Mouse (Mus musculus) heart, embryonic 12.5 days (tissue): ENCODE data around the gene Ltbp1. TPM values are rescaled to one million over a fixed set of nuclear protein-coding genes. Genes with fewer than 3 reads are reported as not detected.
"Not testable (repeated sequence)": the region's sequence is repeated elsewhere in the genome, so short reads cannot be mapped to it uniquely, and the experiment has no call there.

Experiments
- ATAC-seq: fragments of 200-750 bp; cut with Nextera tagmentation; 2 replicates; pipeline ENCODE4 v1.8.0; 2017; ENCODE audit warnings: moderate TSS enrichment, moderate library complexity; ENCODE audit not compliant: insufficient number of reproducible peaks, low FRiP score
- H3K27ac ChIP-seq: fragments of 300-500 bp; sonication (generic); 2 replicates; pipeline ENCODE4 v1.5.1; 2016; ENCODE audit warnings: mild to moderate bottlenecking, moderate library complexity; ENCODE audit not compliant: poor library complexity, severe bottlenecking
- H3K27me3 ChIP-seq: fragments of 300-500 bp; sonication (generic); replicated peaks from 2 replicates; pipeline ENCODE4 v1.6.1; 2016; ENCODE audit warnings: mild to moderate bottlenecking, moderate library complexity
- H3K36me3 ChIP-seq: fragments of 300-500 bp; sonication (generic); 2 replicates; pipeline ENCODE4 v1.6.1; 2016; ENCODE audit warnings: mild to moderate bottlenecking, moderate library complexity
- H3K4me1 ChIP-seq: fragments of 300-500 bp; sonication (generic); replicated peaks from 2 replicates; pipeline ENCODE4 v1.6.1; 2016; ENCODE audit warnings: mild to moderate bottlenecking
- H3K4me2 ChIP-seq: fragments of 300-500 bp; sonication (generic); 2 replicates; pipeline ENCODE4 v1.6.1; 2016; ENCODE audit warnings: mild to moderate bottlenecking, moderate library complexity
- H3K4me3 ChIP-seq: fragments of 300-500 bp; sonication (generic); 2 replicates; pipeline ENCODE4 v1.5.1; 2016; ENCODE audit warnings: mild to moderate bottlenecking
- H3K9ac ChIP-seq: fragments of 300-500 bp; sonication (generic); 2 replicates; pipeline ENCODE4 v1.6.1; 2016; ENCODE audit warnings: mild to moderate bottlenecking, moderate library complexity
- H3K9me3 ChIP-seq: fragments of 300-500 bp; sonication (generic); replicated peaks from 2 replicates; pipeline ENCODE4 v1.6.1; 2016; ENCODE audit warnings: mild to moderate bottlenecking, moderate library complexity
- WGBS: fragments of 180-500 bp; shearing (Covaris S2); methylation state at CpG from one replicate; pipeline ENCODE4 v1.1.7; 2016; 5-methylcytosine and 5-hydroxymethylcytosine counted together
- polyA plus RNA-seq: library from polyadenylated mRNA; unstranded; fragments of >200 nt; fragmentation: Nextera tagmentation; extraction: Ambion mirVana; gene quantifications from 2 replicates; pipeline ENCODE4 v1.2.1, GENCODE M21; 2016

Gene Ltbp1
- polyA plus RNA-seq, 1 experiment from 2014 or later = 58.8 TPM

- H3K9me3 ChIP-seq = no peaks in the 10 kb centered on the region; the same call in 1 of the 2 replicates
- no peak for ATAC-seq
These were observed 110.2 kb downstream of the Ltbp1 start for GRCm38 (mm10) chr17:75115594-75115993.

DNA sequence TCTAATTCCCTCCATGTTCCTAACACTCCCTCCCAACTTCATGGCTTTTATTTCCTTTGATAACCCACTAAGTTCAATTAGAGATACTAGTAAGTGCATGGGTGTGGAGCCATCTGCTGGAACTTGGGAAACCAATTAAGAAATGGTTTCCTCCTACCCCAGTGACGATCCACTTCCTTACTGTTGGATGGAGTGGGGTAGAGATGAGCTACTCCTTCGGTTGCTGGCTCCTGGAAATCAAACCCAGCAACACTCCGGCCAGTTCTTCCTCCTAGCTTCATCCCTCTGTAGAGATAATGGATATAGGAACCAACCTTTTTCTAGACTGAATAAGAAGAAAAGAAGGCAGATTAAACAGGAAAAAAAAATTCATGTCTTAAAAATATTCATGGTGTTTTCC lies 113.5 kb downstream of the Ltbp1 start:
- H3K27ac ChIP-seq = no peak overlapping the region
- 78% methylated on average over 3 of the region's 3 CpGs for WGBS
- H3K27me3 ChIP-seq = no peaks in the 10 kb centered on the region
- H3K9ac ChIP-seq = no peak overlapping the region
- H3K4me2 ChIP-seq = no peak overlapping the region
- no peak for ATAC-seq
- H3K4me3 ChIP-seq = no peak overlapping the region
- no peaks in the 10 kb centered on the region for H3K36me3 ChIP-seq
- peaks cover 21% of the 10 kb centered on the region for H3K4me1 ChIP-seq
- H3K9me3 ChIP-seq = no peaks in the 10 kb centered on the region; the same call in 1 of the 2 replicates

More at GRCm38 (mm10) chr17:75115594-75115993, 110.2 kb downstream of the Ltbp1 start:
- Histone ChIP-seq H3K27ac (no peak overlapping the region), H3K27me3 (no peaks in the 10 kb centered on the region), H3K36me3 (no peaks in the 10 kb centered on the region), H3K4me2 (no peak overlapping the region), H3K4me1 (peaks cover 28% of the 10 kb centered on the region), H3K4me3 (no peak overlapping the region), H3K9ac (no peak overlapping the region)
- WGBS = 78% methylated on average over 8 of the region's 8 CpGs

GRCm38 (mm10) chr17:75119422-75119821 lies 114.1 kb downstream of the Ltbp1 start:
- no peak overlapping the region for H3K27ac ChIP-seq
- H3K9ac ChIP-seq = no peak overlapping the region
- no peak overlapping the region for H3K4me3 ChIP-seq
- ATAC-seq = no peak
- no peaks in the 10 kb centered on the region; the same call in 1 of the 2 replicates for H3K9me3 ChIP-seq
- peaks cover 21% of the 10 kb centered on the region for H3K4me1 ChIP-seq
- no peak overlapping the region for H3K4me2 ChIP-seq
- H3K36me3 ChIP-seq = no peaks in the 10 kb centered on the region
- no peaks in the 10 kb centered on the region for H3K27me3 ChIP-seq
- 47% methylated on average over 3 of the region's 3 CpGs for WGBS

- no peak for ATAC-seq
- no peaks in the 10 kb centered on the region; the same call in 1 of the 2 replicates for H3K9me3 ChIP-seq
- 61% methylated on average over 6 of the region's 6 CpGs for WGBS
- no peak overlapping the region for H3K27ac ChIP-seq
- no peak overlapping the region for H3K4me2 ChIP-seq
- H3K4me1 ChIP-seq = peaks cover 21% of the 10 kb centered on the region
- no peaks in the 10 kb centered on the region for H3K36me3 ChIP-seq
- no peak overlapping the region for H3K4me3 ChIP-seq
- no peaks in the 10 kb centered on the region for H3K27me3 ChIP-seq
- H3K9ac ChIP-seq = no peak overlapping the region
These were observed 114.7 kb downstream of the Ltbp1 start for GRCm38 (mm10) chr17:75120071-75120470.

DNA sequence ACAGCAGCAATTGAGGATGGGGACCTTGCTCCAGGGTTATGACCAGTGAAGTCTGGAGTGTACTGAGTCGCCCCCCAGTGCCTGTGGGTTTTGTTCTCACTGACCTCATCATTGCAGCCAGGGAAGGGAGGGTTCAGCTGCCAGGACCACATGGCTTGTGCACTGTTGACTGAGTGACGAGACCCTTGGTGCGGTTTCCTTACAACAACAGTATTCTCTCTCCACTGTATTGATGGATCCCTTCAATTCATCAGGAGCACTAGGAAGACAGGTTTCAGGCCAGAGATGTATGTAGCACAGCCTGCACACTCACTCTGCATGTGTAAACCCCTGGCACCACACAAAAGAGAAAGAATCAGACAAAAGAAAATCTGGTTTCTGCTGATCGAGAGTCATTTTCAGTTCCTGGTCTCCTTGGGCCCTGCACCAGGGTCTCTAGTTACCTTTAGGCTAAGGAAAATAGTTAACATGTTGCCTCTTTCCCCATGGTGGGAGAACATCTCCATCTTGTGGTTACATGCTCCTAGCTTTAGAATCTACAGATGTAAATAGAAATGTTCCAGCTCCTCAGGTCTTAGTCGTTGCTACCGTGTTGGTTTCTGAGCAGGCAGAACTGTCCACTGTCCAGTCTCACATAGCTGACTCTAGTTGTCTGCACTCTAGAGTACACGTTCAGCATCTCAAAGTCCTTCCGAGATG lies 117.4 kb downstream of the Ltbp1 start:
- Histone ChIP-seq H3K9ac (no peak overlapping the region), H3K9me3 (no peaks in the 10 kb centered on the region; the same call in 1 of the 2 replicates), H3K36me3 (no peaks in the 10 kb centered on the region), H3K4me3 (no peak overlapping the region), H3K4me2 (no peak overlapping the region), H3K4me1 (peaks cover 9% of the 10 kb centered on the region), H3K27ac (no peak overlapping the region), H3K27me3 (no peaks in the 10 kb centered on the region)
- no peak for ATAC-seq
- WGBS = 66% methylated on average over 8 of the region's 8 CpGs

GRCm38 (mm10) chr17:75128337-75128935 lies 123.1 kb downstream of the Ltbp1 start:
- Histone ChIP-seq H3K9ac (no peak overlapping the region), H3K27me3 (no peaks in the 10 kb centered on the region), H3K27ac (no peak overlapping the region), H3K4me1 (no peaks in the 10 kb centered on the region), H3K4me3 (no peak overlapping the region), H3K4me2 (no peak overlapping the region), H3K36me3 (no peaks in the 10 kb centered on the region), H3K9me3 (no peaks in the 10 kb centered on the region)
- ATAC-seq = no peak
- WGBS = 60% methylated on average over 8 of the region's 8 CpGs

GRCm38 (mm10) chr17:75133983-75134382 lies 128.6 kb downstream of the Ltbp1 start:
- 77% methylated on average over 4 of the region's 4 CpGs for WGBS
- no peak overlapping the region for H3K4me2 ChIP-seq
- no peak overlapping the region for H3K9ac ChIP-seq
- H3K27ac ChIP-seq = no peak overlapping the region
- H3K27me3 ChIP-seq = no peaks in the 10 kb centered on the region
- no peak for ATAC-seq
- H3K9me3 ChIP-seq = no peaks in the 10 kb centered on the region
- H3K4me1 ChIP-seq = no peaks in the 10 kb centered on the region
- H3K4me3 ChIP-seq = no peak overlapping the region
- H3K36me3 ChIP-seq = no peaks in the 10 kb centered on the region

GRCm38 (mm10) chr17:75139731-75140130 lies 134.4 kb downstream of the Ltbp1 start:
- Histone ChIP-seq H3K9me3 (no peaks in the 10 kb centered on the region), H3K9ac (no peak overlapping the region), H3K4me3 (no peak overlapping the region), H3K27me3 (no peaks in the 10 kb centered on the region), H3K36me3 (0 out of 2 replicates have a peak, but pooled peaks cover 4% of the 10 kb centered on the region), H3K27ac (no peak overlapping the region), H3K4me2 (no peak overlapping the region), H3K4me1 (peaks cover 17% of the 10 kb centered on the region)
- no peak for ATAC-seq
- WGBS = 65% methylated on average over 2 of the region's 2 CpGs

- not testable (repeated sequence) for H3K27ac ChIP-seq, H3K4me3 ChIP-seq, H3K9me3 ChIP-seq, H3K36me3 ChIP-seq, H3K27me3 ChIP-seq, ATAC-seq, H3K4me2 ChIP-seq, H3K9ac ChIP-seq
- H3K4me1 ChIP-seq = peaks cover 17% of the 10 kb centered on the region
- WGBS = 56% methylated on average over 7 of the region's 7 CpGs
These were observed 137.5 kb downstream of the Ltbp1 start for GRCm38 (mm10) chr17:75142845-75143244.

GRCm38 (mm10) chr17:75143927-75144326 lies 138.6 kb downstream of the Ltbp1 start:
- Histone ChIP-seq H3K4me2 (no peak overlapping the region), H3K4me1 (peaks cover 17% of the 10 kb centered on the region), H3K36me3 (0 out of 2 replicates have a peak, but pooled peaks cover 4% of the 10 kb centered on the region), H3K27ac (no peak overlapping the region), H3K27me3 (no peaks in the 10 kb centered on the region), H3K9me3 (no peaks in the 10 kb centered on the region), H3K4me3 (no peak overlapping the region), H3K9ac (no peak overlapping the region)
- 68% methylated on average over 6 of the region's 6 CpGs for WGBS
- ATAC-seq = no peak

DNA sequence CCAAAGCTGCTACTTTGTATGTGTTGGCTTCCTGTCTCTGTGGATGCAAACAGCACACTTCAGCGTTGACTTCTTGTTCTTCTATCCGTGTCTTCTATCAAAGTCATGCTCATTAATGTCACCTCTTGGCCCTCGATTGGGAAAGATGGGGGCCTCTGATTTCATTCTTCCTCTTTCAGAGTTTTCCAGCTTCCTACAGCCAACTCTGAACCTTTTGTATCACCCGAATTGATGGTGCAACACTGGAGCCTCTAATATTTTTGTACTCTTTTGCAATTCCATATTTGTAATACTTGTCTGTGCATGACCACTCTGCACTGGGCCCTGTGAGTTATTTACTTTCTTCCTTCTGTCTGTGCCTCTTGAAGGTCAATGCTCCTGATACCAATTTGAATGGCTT lies 141.8 kb downstream of the Ltbp1 start:
- H3K9me3 ChIP-seq = no peaks in the 10 kb centered on the region
- no peaks in the 10 kb centered on the region for H3K36me3 ChIP-seq
- WGBS = 88% methylated on average over 4 of the region's 4 CpGs
- peaks cover 33% of the 10 kb centered on the region for H3K4me1 ChIP-seq
- H3K9ac ChIP-seq = no peak overlapping the region
- H3K4me3 ChIP-seq = no peak overlapping the region
- no peak overlapping the region for H3K4me2 ChIP-seq
- H3K27me3 ChIP-seq = no peaks in the 10 kb centered on the region
- no peak overlapping the region for H3K27ac ChIP-seq
- no peak for ATAC-seq
